Mouse (Mus musculus): ENCODE results near the gene Gnb3.

GRCm38 (mm10) chr6:124834512-124835081 is 5.5 kb downstream of the Gnb3 start:
- no peak for TF ChIP-seq CTCF (IDR thresholded peaks at IDR 0.05; ENCODE audit: control insufficient read depth, insufficient read depth, insufficient replicate concordance, low read depth, low read length)
- no peak for TF ChIP-seq POLR2A (IDR thresholded peaks at IDR 0.05; ENCODE audit: control insufficient read depth, low read depth, low read length)

Measured in testis, adult 2 months (tissue).